Mouse (Mus musculus) ES-E14 (cell line): ENCODE data around the gene Tmem135.

Source experiments
- CHD2 ChIP-seq: IDR thresholded peaks from 2 replicates; pipeline ENCODE4 v1.6.1; 2014; ENCODE audit warnings: mild to moderate bottlenecking, low read depth, low read length, inconsistent platforms
- HCFC1 ChIP-seq: IDR thresholded peaks from 2 replicates; pipeline ENCODE4 v1.6.1; 2012; ENCODE audit warnings: low read length, inconsistent platforms, borderline replicate concordance; ENCODE audit not compliant: insufficient read depth
- MAFK ChIP-seq: IDR thresholded peaks from 2 replicates; pipeline ENCODE4 v1.6.1; 2014; ENCODE audit warnings: mild to moderate bottlenecking, low read depth, low read length, inconsistent platforms; ENCODE audit not compliant: insufficient read depth
- ZC3H11A ChIP-seq: IDR thresholded peaks from 2 replicates; pipeline ENCODE4 v1.6.1; 2012; ENCODE audit warnings: low read depth, mild to moderate bottlenecking, inconsistent platforms, low read length, borderline replicate concordance
- ZNF384 ChIP-seq: IDR thresholded peaks from 2 replicates; pipeline ENCODE4 v1.6.1; 2012; ENCODE audit warnings: low read depth, low read length, inconsistent platforms

DNA sequence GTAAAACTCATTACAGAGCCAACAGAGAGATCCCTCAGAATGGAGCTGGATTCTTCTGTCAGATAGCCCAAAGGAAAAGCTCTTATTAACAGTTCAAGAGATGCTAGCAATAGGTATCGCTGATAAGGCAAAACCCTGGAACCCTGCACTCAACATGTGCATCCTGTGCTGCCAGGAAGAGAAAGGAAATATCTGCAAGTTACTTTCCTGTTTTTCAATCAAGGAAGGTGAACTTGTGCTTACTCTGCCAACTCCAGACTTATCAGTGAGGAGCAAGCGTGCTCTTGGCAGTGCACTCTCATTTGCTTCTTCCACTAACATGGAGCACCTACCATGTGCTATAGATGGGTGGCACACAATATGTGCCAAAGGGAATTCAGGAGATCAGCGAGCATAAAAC, 288.4 kb downstream of the Tmem135 start:
- TF ChIP-seq CHD2 (no peak), ZNF384 (no peak), ZC3H11A (no peak), HCFC1 (no peak), MAFK (no peak)
